Mouse (Mus musculus) limb, embryonic 14.5 days (tissue): ENCODE data around the gene Ap1g2. TPM values are rescaled to one million over a fixed set of nuclear protein-coding genes. Genes with fewer than 3 reads are reported as not detected.
A peak's percentile ranks its signal among the peaks of the same experiment; 100 is the strongest.

Experiments
- ATAC-seq: fragments of 200-750 bp; cut with Nextera tagmentation; 2 replicates; pipeline ENCODE4 v1.8.0; 2017; ENCODE audit warnings: low read depth, moderate number of reproducible peaks, moderate TSS enrichment; ENCODE audit not compliant: low FRiP score
- DNase-seq: peaks from one replicate; pipeline ENCODE4 v3.0.0-alpha.2; 2015; ENCODE audit warnings: low spot score
- H3K27ac ChIP-seq: fragments of 300-500 bp; sonication (generic); replicated peaks from 2 replicates; pipeline ENCODE4 v1.5.1; 2014; ENCODE audit warnings: low read depth, mild to moderate bottlenecking, low read length, moderate library complexity, mixed read lengths
- H3K27me3 ChIP-seq: fragments of 300-500 bp; sonication (generic); 2 replicates; pipeline ENCODE4 v1.6.1; 2014; ENCODE audit warnings: low read length, mixed read lengths; ENCODE audit not compliant: control insufficient read depth, insufficient read depth
- H3K36me3 ChIP-seq: fragments of 300-500 bp; sonication (generic); 2 replicates; pipeline ENCODE4 v1.6.1; 2014; ENCODE audit warnings: mild to moderate bottlenecking, low read length, moderate library complexity, mixed read lengths; ENCODE audit not compliant: control insufficient read depth, insufficient read depth
- H3K4me1 ChIP-seq: fragments of 300-500 bp; sonication (generic); 2 replicates; pipeline ENCODE4 v1.6.1; 2014; ENCODE audit warnings: antibody characterized with exemption, low read length, mixed read lengths; ENCODE audit not compliant: control insufficient read depth, insufficient read depth
- H3K4me2 ChIP-seq: fragments of 300-500 bp; sonication (generic); replicated peaks from 2 replicates; pipeline ENCODE4 v1.6.1; 2014; ENCODE audit warnings: low read depth, mild to moderate bottlenecking, low read length, moderate library complexity; ENCODE audit not compliant: severe bottlenecking
- H3K4me3 ChIP-seq: fragments of 300-500 bp; sonication (generic); replicated peaks from 2 replicates; pipeline ENCODE4 v1.5.1; 2014; ENCODE audit warnings: low read length
- H3K9ac ChIP-seq: fragments of 300-500 bp; sonication (generic); 2 replicates; pipeline ENCODE4 v1.6.1; 2014; ENCODE audit warnings: mild to moderate bottlenecking, low read depth, low read length, moderate library complexity; ENCODE audit not compliant: severe bottlenecking
- H3K9me3 ChIP-seq: fragments of 300-500 bp; sonication (generic); 2 replicates; pipeline ENCODE4 v1.6.1; 2016; ENCODE audit warnings: low read length; ENCODE audit not compliant: control insufficient read depth
- POLR2A ChIP-seq: fragments of 200-500 bp; IDR thresholded peaks from 2 replicates; pipeline ENCODE4 v1.8.0; 2012; ENCODE audit warnings: inconsistent platforms, mild to moderate bottlenecking, moderate library complexity, borderline replicate concordance; ENCODE audit not compliant: insufficient read depth, insufficient read length; ENCODE audit errors: extremely low read depth
- WGBS: fragments of 180-500 bp; shearing (Covaris S2); extraction: QIAGEN DNeasy Blood & Tissue Kit; methylation state at CpG from one replicate; pipeline ENCODE4 v1.1.7; 2014; 5-methylcytosine and 5-hydroxymethylcytosine counted together
- polyA plus RNA-seq, 2 experiments: library from polyadenylated mRNA; depleted of rRNA in 1 of 2; stranded (reverse) in 1 of 2; unstranded in 1 of 2; fragments of >200 nt; fragmentation: Nextera tagmentation in 1 of 2; extraction: Ambion mirVana in 1 of 2; gene quantifications; 2 replicates each; pipeline versions ENCODE4 v1.2.1 to v1.2.3; 2012 to 2014

Ap1g2 gene
- polyA plus RNA-seq, 2 experiments, result 20.4 to 22.9 TPM

DNA sequence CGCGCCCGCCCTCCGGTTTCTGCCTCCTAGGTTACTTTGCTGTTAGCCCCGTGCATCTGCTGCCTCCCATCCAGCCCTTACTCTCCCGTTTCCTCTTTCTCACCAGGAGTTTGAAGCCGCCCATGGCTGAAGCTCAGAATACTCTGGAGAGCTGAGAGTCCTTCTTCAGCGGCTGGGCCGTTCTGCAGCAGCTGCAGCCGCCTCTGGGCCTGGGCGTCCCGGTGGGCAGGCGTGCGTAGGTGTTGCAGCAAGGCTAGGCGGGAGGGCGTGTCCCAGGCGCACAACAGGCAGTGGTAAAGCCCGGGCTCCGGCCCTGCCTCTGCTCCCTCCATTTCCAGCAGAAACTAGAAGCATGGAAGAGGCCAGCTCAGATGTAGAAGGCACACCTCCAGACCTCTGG lies 34.6 kb downstream of the Ap1g2 start:
- ATAC-seq, result no peak
- 15% methylated on average over 19 of the region's 19 CpGs for WGBS

DNA sequence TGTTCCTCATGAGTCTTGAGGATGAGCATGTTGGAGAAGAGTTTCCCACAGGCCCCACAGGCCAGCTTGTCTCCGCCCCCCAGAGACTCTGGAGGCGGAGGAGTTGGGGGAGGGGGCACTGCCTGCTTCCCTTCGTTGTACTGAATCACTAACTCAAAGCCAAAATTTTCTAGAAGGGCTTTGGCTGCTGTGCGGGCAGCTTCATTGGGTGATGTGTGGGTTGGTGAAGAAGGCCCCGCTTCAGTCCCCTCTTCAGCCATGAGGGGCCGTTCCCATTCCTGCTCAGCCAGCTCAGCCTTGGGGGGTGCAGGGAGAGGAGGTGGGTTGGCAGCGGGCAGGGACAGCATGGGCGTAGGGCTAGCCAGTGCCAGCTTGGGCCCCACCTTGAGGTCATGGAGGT lies 40.4 kb downstream of the Ap1g2 start:
- WGBS, result 91% methylated on average over 8 of the region's 8 CpGs
- Histone ChIP-seq H3K9me3 (no peaks in the 10 kb centered on the region), H3K4me3 (no peak overlapping the region), H3K36me3 (peaks cover 24% of the 10 kb centered on the region), H3K4me1 (peaks cover 16% of the 10 kb centered on the region), H3K27me3 (no peaks in the 10 kb centered on the region), H3K4me2 (no peak overlapping the region), H3K27ac (no peak overlapping the region), H3K9ac (no peak overlapping the region)
- DNase-seq, result no peak
- TF ChIP-seq POLR2A, result no peak
- ATAC-seq, result no peak

More for the DNA sequence above, 34.6 kb downstream of the Ap1g2 start:
- H3K9me3 ChIP-seq, result no peaks in the 10 kb centered on the region
- no peak for DNase-seq
- no peak for TF ChIP-seq POLR2A
- H3K27me3 ChIP-seq, result no peaks in the 10 kb centered on the region
- peak overlapping the region; percentile 4 for H3K4me3 ChIP-seq
- peak overlapping the region; percentile 37 for H3K4me2 ChIP-seq
- H3K36me3 ChIP-seq, result peaks cover 27% of the 10 kb centered on the region
- peaks cover 8% of the 10 kb centered on the region for H3K4me1 ChIP-seq
- H3K9ac ChIP-seq, result peak overlapping the region; percentile 40
- H3K27ac ChIP-seq, result no peak overlapping the region

DNA sequence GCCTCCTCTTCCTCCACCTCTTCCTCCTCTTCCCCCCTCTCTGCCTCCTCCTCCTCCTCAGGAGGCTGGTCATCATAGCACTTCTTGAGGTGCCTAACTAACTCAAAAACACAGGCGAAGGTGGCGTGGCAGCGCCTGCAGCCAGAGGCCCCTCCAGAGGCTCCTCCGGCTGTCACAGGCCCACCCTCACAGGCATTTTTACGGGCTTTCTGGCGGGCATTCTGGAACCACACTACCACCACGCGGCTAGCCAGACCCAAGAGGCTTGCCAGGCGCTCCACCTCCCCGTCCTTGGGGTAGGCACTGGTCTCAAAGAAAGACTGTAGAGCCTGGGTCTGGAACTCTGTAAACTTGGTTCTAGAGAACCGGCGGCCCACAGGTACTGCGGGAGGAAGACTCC lies 41.0 kb downstream of the Ap1g2 start:
- WGBS, result 77% methylated on average over 13 of the region's 13 CpGs
- Histone ChIP-seq H3K9me3 (no peaks in the 10 kb centered on the region), H3K36me3 (peaks cover 24% of the 10 kb centered on the region), H3K27me3 (no peaks in the 10 kb centered on the region), H3K27ac (no peak overlapping the region), H3K4me1 (peaks cover 18% of the 10 kb centered on the region), H3K4me3 (no peak overlapping the region), H3K9ac (no peak overlapping the region), H3K4me2 (no peak overlapping the region)
- TF ChIP-seq POLR2A, result no peak
- ATAC-seq (no peak), DNase-seq (no peak)

DNA sequence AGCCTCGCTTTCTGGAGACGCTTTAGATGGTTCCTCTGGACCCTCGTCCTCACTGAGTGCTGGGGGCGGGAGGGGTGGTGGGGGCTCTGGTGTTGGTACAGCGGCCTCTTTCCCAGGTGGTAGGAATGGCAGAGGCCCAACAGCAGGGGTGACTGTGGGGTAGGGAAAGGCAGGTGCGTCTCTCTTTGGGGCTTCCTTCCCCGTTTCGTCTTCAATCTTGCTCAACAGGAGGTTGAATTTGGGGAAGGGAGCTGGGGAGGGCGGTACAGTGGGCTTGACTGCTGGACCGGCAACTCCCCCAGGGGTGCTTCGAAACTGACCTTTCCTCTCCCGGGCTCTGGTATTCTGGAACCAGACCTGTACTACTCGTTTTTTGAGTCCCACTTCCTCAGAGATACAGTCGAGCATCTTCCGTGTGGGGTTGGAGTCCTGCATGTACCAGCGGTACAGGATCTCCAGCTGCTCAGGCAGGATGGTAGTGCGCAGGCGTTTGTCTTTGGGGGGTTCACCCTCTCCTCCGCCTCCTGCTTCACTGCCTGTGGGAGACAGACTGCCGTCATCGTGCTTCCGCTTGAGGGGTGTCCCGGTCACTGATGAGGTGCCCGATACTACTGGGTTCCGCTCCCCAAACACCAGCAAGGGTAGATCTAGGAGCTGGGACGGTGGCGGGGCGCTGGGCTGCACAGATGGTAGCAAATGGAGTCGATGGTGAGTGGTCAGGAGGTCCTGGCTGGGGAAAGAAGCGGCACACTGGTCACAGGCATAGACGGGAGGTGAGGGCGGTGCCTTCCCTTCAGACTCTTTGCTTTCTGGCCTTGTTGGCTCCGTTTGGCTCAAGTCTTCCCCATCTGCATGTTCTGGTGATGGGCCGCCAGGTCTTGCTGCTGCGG lies 41.7 kb downstream of the Ap1g2 start:
- Histone ChIP-seq H3K27ac (no peak overlapping the region), H3K4me2 (no peak overlapping the region), H3K4me3 (no peak overlapping the region), H3K27me3 (no peaks in the 10 kb centered on the region), H3K36me3 (peaks cover 21% of the 10 kb centered on the region), H3K9me3 (no peaks in the 10 kb centered on the region), H3K9ac (no peak overlapping the region), H3K4me1 (peaks cover 18% of the 10 kb centered on the region)
- 71% methylated on average over 35 of the region's 35 CpGs for WGBS
- DNase-seq (no peak), ATAC-seq (no peak)
- no peak for TF ChIP-seq POLR2A

DNA sequence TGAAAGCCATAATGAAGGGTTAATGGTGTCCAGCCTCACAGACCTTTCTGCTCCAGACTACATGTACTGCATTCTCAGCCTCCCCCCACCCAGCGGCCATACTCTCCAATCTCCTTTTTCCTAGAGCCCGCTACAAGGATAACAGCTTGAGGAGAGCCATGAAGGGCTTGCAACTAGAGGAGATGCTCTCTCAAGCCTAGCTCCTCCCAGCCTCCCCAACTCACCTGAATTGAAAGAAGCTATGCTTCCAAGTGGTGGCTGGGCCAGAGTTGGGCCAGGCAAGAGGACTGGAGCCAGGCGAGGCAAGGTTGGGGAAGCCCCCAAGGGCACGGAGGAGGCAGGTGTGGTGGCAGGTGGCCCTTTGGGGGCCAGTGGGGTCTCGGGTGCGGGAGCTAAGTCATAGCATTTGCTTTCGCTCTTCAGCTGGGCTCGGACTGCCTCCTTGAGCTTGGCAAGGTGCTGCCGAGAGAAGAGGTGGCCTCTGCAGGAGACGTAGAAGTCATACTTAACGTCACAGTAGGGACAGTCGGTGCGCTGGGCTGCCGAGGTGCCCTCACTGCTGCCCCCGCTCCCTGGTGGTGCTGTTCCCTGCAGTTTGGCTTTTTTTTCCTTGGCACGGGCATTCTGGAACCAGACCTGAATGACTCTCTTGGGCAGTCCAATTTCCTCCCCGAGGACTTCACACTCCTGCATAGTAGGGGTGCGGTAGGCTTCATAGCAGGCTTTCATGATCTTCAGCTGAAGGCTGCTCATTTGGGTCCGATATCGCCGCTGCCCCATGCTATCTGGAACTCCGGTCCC lies 42.6 kb downstream of the Ap1g2 start:
- TF ChIP-seq POLR2A, result no peak
- 87% methylated on average over 16 of the region's 22 CpGs for WGBS
- Histone ChIP-seq H3K9ac (no peak overlapping the region), H3K4me2 (no peak overlapping the region), H3K9me3 (no peaks in the 10 kb centered on the region), H3K4me3 (no peak overlapping the region), H3K36me3 (peaks cover 18% of the 10 kb centered on the region), H3K4me1 (peaks cover 18% of the 10 kb centered on the region), H3K27me3 (no peaks in the 10 kb centered on the region), H3K27ac (no peak overlapping the region)
- ATAC-seq, result no peak
- no peak for DNase-seq
